Mouse (Mus musculus) T-helper 17 cell (primary cell): ENCODE measurements around the gene Olfr649.

Experiments
- in situ Hi-C, 2 experiments: fragments of 300-600 bp; cut with MboI, MseI; formaldehyde crosslinking; loops; 1 replicate in 1 of 2; 2 replicates in 1 of 2; pipeline ENCODE4 v1.15.1; 2025; ENCODE audit warnings: high pct_unique_total_duplicates in 2 of 2

The Olfr649 gene

GRCm38 (mm10) chr7:104195885-104196284 lies at the start of gene Olfr649:
Gene Olfr649 (minus strand): TSS chr7:104195985.
- in situ Hi-C loops, result loop anchor here in 1 of 2 experiments (10.0 kb wide), 1 partner anchor 409 kb away; the partner anchor contains the start of gene Olfr655

- in situ Hi-C loops, result loop anchor here (5.0 kb wide), 2 partner anchors 53 to 88 kb away; no protein-coding TSS in a partner anchor
Measured at GRCm38 (mm10) chr7:104244287-104245181, 48.7 kb upstream of the Olfr649 start, which contains the start of gene Trim34a. Gene Trim34a (plus strand): TSS chr7:104244457.

- in situ Hi-C loops, result loop anchor here in 1 of 2 experiments (5.0 kb wide), 1 partner anchor 54 kb away; no protein-coding TSS in a partner anchor
Measured at GRCm38 (mm10) chr7:104243616-104244015, 47.8 kb upstream of the Olfr649 start.

GRCm38 (mm10) chr7:104240857-104241256 lies 45.1 kb upstream of the Olfr649 start:
- in situ Hi-C loops, result loop anchor here in 1 of 2 experiments (5.0 kb wide), 1 partner anchor 56 kb away; no protein-coding TSS in a partner anchor

GRCm38 (mm10) chr7:104231203-104231602 lies 35.4 kb upstream of the Olfr649 start:
- in situ Hi-C loops, result loop anchor here in 1 of 2 experiments (5.0 kb wide), 1 partner anchor 71 kb away; no protein-coding TSS in a partner anchor

GRCm38 (mm10) chr7:104218701-104219569 lies 23.1 kb upstream of the Olfr649 start, which contains the start of gene Trim6:
Gene Trim6 (plus strand): TSS chr7:104218793.
- in situ Hi-C loops, result loop anchor here in 1 of 2 experiments (10.0 kb wide), 1 partner anchor 356 kb away; the partner anchor contains the start of gene Olfr653

- in situ Hi-C loops, result loop anchor here in 1 of 2 experiments (10.0 kb wide), 1 partner anchor 357 kb away; the partner anchor contains the start of gene Olfr653
Measured at GRCm38 (mm10) chr7:104217881-104218280, 22.1 kb upstream of the Olfr649 start.

- in situ Hi-C loops, result loop anchor here in 1 of 2 experiments (10.0 kb wide), 1 partner anchor 359 kb away; the partner anchor contains the start of gene Olfr653
Measured at GRCm38 (mm10) chr7:104216011-104216535, 20.3 kb upstream of the Olfr649 start.

- in situ Hi-C loops, result loop anchor here in 1 of 2 experiments (10.0 kb wide), 1 partner anchor 1901 kb away; no protein-coding TSS in a partner anchor
Measured at GRCm38 (mm10) chr7:104206197-104206596, 10.4 kb upstream of the Olfr649 start.

- in situ Hi-C loops, result loop anchor here (5.0 to 10.0 kb wide), 3 partner anchors 405 to 1895 kb away; partner anchors contain the start of gene Olfr655 (in 1 of the 2)
Measured at GRCm38 (mm10) chr7:104199822-104200221, 4.0 kb upstream of the Olfr649 start.

GRCm38 (mm10) chr7:104191275-104191674 lies 4.5 kb downstream of the Olfr649 start:
- in situ Hi-C loops, result loop anchor here in 1 of 2 experiments (10.0 kb wide), 1 partner anchor 414 kb away; the partner anchor contains the start of gene Olfr655

- in situ Hi-C loops, result no loop called here
Measured at GRCm38 (mm10) chr7:104183292-104183691, 12.5 kb downstream of the Olfr649 start, which contains the start of gene Olfr648. Gene Olfr648 (minus strand): TSS chr7:104183392.

GRCm38 (mm10) chr7:104179074-104179473 lies 16.7 kb downstream of the Olfr649 start:
- in situ Hi-C loops, result loop anchor here in 1 of 2 experiments (10.0 kb wide), 1 partner anchor 1146 kb away; no protein-coding TSS in a partner anchor

- in situ Hi-C loops, result loop anchor here in 1 of 2 experiments (10.0 kb wide), 1 partner anchor 1146 kb away; no protein-coding TSS in a partner anchor
Measured at GRCm38 (mm10) chr7:104178422-104179054, 17.2 kb downstream of the Olfr649 start.

- in situ Hi-C loops, result loop anchor here in 1 of 2 experiments (10.0 kb wide), 1 partner anchor 1150 kb away; no protein-coding TSS in a partner anchor
Measured at GRCm38 (mm10) chr7:104175085-104175484, 20.7 kb downstream of the Olfr649 start.

- in situ Hi-C loops, result loop anchor here in 1 of 2 experiments (10.0 kb wide), 1 partner anchor 1155 kb away; no protein-coding TSS in a partner anchor
Measured at GRCm38 (mm10) chr7:104169634-104170204, 26.1 kb downstream of the Olfr649 start.

- in situ Hi-C loops, result no loop called here
Measured at GRCm38 (mm10) chr7:104167105-104167504, 28.7 kb downstream of the Olfr649 start.

- in situ Hi-C loops, result no loop called here
Measured at GRCm38 (mm10) chr7:104150456-104150855, 45.3 kb downstream of the Olfr649 start, which contains the start of gene Ubqlnl. Gene Ubqlnl (minus strand): TSS chr7:104150556.

GRCm38 (mm10) chr7:104143179-104143578 lies 52.6 kb downstream of the Olfr649 start, which contains the start of gene Ubqln3:
Gene Ubqln3 (minus strand): TSS chr7:104143279.
- in situ Hi-C loops, result no loop called here
